Mouse (Mus musculus): Measurements from ENCODE around the gene Treml2. TPM values are rescaled to one million over a fixed set of nuclear protein-coding genes. Genes with fewer than 3 reads are reported as not detected.

Treml2 gene
- total RNA-seq, 1 experiment: 2.3 TPM

DNA sequence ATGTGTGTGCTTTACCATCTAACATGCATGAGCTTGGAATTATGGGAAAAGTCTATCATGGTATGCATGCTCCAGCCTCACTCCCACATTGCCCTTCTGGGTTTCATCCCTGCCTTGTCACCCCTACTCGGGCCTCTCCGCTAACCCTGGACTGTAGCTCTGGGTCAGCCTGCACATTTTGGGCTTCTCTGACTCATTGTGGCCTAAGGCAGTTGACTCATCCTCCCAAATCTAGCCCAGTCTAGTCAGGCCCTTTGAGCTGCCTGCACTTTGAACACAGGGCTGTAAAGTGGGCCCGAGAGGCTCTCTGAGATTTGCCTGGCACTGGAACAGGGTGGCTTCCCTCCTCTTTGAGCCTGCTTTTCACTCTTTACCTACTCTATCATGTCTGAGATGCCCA, 56.5 kb downstream of the Treml2 start:
- Histone ChIP-seq H3K4me3 (ENCODE audit: insufficient read depth in 1 of 2, low read depth in 1 of 2, low read length in 2 of 2, poor library complexity in 1 of 2, severe bottlenecking in 1 of 2) (no peak overlapping the region), H3K4me1 (ENCODE audit: control insufficient read depth in 2 of 2, insufficient read depth in 2 of 2, low read length in 2 of 2, poor library complexity in 1 of 2) (peaks cover 7 to 15% of the 10 kb centered on the region in 2 experiments; a peak in 3 of 4 replicates), H3K9ac (ENCODE audit: insufficient read depth, low read depth, low read length, poor library complexity, severe bottlenecking) (no peak overlapping the region), H3K27ac (ENCODE audit: insufficient read depth, low read depth, low read length, poor library complexity, severe bottlenecking) (no peak overlapping the region), H3K9me3 (ENCODE audit: control insufficient read depth, insufficient read depth, low read depth, low read length) (no peaks in the 10 kb centered on the region), H3K36me3 (ENCODE audit: control insufficient read depth, insufficient read depth, low read length, poor library complexity, severe bottlenecking) (no peaks in the 10 kb centered on the region)
- DNase-seq (ENCODE audit: low read depth, low spot score): no peak
- in situ Hi-C loops (cut with MboI; ENCODE audit: low sequenced_read_pairs in 2 of 2, unreplicated experiment in 2 of 2): no loop called here
- TF ChIP-seq ZC3H11A (IDR thresholded peaks at IDR 0.05; ENCODE audit: borderline replicate concordance, low read depth, low read length) (no peak), ZNF384 (IDR thresholded peaks at IDR 0.05; ENCODE audit: low read depth, low read length) (no peak), CHD2 (IDR thresholded peaks at IDR 0.05; ENCODE audit: low read depth, low read length) (no peak), HCFC1 (IDR thresholded peaks at IDR 0.05; ENCODE audit: borderline replicate concordance, insufficient read depth, low read length) (no peak), MAFK (IDR thresholded peaks at IDR 0.05; ENCODE audit: insufficient read depth, low read depth, low read length) (no peak)

- H3K36me3 ChIP-seq (ENCODE audit: control insufficient read depth, insufficient read depth, low read length, poor library complexity, severe bottlenecking): no peaks in the 10 kb centered on the region
- H3K4me1 ChIP-seq (ENCODE audit: control insufficient read depth in 2 of 2, insufficient read depth in 2 of 2, low read length in 2 of 2, poor library complexity in 1 of 2): peaks cover 2 to 4% of the 10 kb centered on the region in 2 experiments; a peak in 2 of 4 replicates
- no peak for TF ChIP-seq HCFC1 (IDR thresholded peaks at IDR 0.05; ENCODE audit: borderline replicate concordance, insufficient read depth, low read length)
- TF ChIP-seq ZC3H11A (IDR thresholded peaks at IDR 0.05; ENCODE audit: borderline replicate concordance, low read depth, low read length): no peak
- TF ChIP-seq MAFK (IDR thresholded peaks at IDR 0.05; ENCODE audit: insufficient read depth, low read depth, low read length): no peak
- TF ChIP-seq CHD2 (IDR thresholded peaks at IDR 0.05; ENCODE audit: low read depth, low read length): no peak
- no peak for TF ChIP-seq ZNF384 (IDR thresholded peaks at IDR 0.05; ENCODE audit: low read depth, low read length)
- H3K4me3 ChIP-seq (ENCODE audit: insufficient read depth in 1 of 2, low read depth in 1 of 2, low read length in 2 of 2, poor library complexity in 1 of 2, severe bottlenecking in 1 of 2): no peak overlapping the region
- DNase-seq (ENCODE audit: low read depth, low spot score): no peak
- no peaks in the 10 kb centered on the region for H3K9me3 ChIP-seq (ENCODE audit: control insufficient read depth, insufficient read depth, low read depth, low read length)
- H3K9ac ChIP-seq (ENCODE audit: insufficient read depth, low read depth, low read length, poor library complexity, severe bottlenecking): no peak overlapping the region
- in situ Hi-C loops (cut with MboI; ENCODE audit: low sequenced_read_pairs in 2 of 2, unreplicated experiment in 2 of 2): no loop called here
- H3K27ac ChIP-seq (ENCODE audit: insufficient read depth, low read depth, low read length, poor library complexity, severe bottlenecking): no peak overlapping the region
Measured at GRCm38 (mm10) chr17:48357892-48358291, 58.6 kb downstream of the Treml2 start.

DNA sequence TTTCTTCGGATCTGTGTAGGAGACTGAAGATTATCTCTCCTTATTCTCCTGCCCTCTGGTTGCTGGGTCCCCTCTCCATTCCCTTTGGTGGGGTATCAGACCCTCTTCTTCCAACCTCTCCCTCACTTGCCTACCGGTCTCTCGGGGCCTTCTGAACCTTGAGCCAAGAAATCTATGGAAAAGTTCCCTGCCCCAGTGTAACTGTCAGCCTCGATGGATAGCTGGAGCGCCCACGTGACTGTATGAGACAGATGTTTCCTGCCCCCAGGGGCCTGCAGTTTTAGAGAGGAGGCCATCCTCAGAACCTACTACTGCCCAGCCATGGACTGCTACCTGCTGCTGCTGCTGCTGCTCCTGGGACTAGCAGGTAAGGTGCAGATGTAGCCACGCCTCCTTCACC, 60.3 kb downstream of the Treml2 start, which contains the start of gene Treml1:
Treml1 (plus strand) TSS at position 301 of the 400 bp plus-strand sequence.
- H3K9ac ChIP-seq (ENCODE audit: insufficient read depth, low read depth, low read length, poor library complexity, severe bottlenecking): no peak within 1 kb of the TSS
- no peak for DNase-seq (ENCODE audit: low read depth, low spot score)
- H3K4me1 ChIP-seq (ENCODE audit: control insufficient read depth in 2 of 2, insufficient read depth in 2 of 2, low read length in 2 of 2, poor library complexity in 1 of 2): peaks cover 0 to 2% of the 10 kb centered on the region in 2 experiments; a peak in 2 of 4 replicates
- in situ Hi-C loops (cut with MboI; ENCODE audit: low sequenced_read_pairs in 2 of 2, unreplicated experiment in 2 of 2): no loop called here
- no peaks in the 10 kb centered on the region for H3K9me3 ChIP-seq (ENCODE audit: control insufficient read depth, insufficient read depth, low read depth, low read length)
- H3K36me3 ChIP-seq (ENCODE audit: control insufficient read depth, insufficient read depth, low read length, poor library complexity, severe bottlenecking): no peaks in the 10 kb centered on the region
- no peak within 1 kb of the TSS for H3K4me3 ChIP-seq (ENCODE audit: insufficient read depth in 1 of 2, low read depth in 1 of 2, low read length in 2 of 2, poor library complexity in 1 of 2, severe bottlenecking in 1 of 2)
- no peak for TF ChIP-seq MAFK (IDR thresholded peaks at IDR 0.05; ENCODE audit: insufficient read depth, low read depth, low read length)
- no peak for TF ChIP-seq CHD2 (IDR thresholded peaks at IDR 0.05; ENCODE audit: low read depth, low read length)
- H3K27ac ChIP-seq (ENCODE audit: insufficient read depth, low read depth, low read length, poor library complexity, severe bottlenecking): no peak within 1 kb of the TSS

DNA sequence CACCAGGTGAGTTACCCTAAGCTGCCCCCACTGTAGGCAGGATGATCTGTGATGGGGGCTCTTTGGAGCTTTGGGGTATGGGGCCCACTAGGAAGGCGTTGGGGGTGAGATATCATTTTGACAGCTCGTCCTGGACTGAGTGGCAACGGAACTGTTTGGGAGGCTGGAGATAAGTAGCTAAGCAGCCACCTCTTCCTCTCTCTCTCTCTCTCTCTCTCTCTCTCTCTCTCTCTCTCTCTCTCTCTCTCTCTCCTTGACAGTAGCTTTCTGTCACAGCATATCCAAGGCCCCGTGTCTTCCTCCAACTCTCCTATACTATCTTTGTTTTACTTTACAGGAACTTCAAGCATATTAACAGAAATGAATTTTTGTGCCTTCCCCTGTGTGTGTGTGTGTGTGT, 61.2 kb downstream of the Treml2 start:
- Histone ChIP-seq H3K27ac (ENCODE audit: insufficient read depth, low read depth, low read length, poor library complexity, severe bottlenecking) (no peak overlapping the region), H3K4me3 (ENCODE audit: insufficient read depth in 1 of 2, low read depth in 1 of 2, low read length in 2 of 2, poor library complexity in 1 of 2, severe bottlenecking in 1 of 2) (no peak overlapping the region), H3K36me3 (ENCODE audit: control insufficient read depth, insufficient read depth, low read length, poor library complexity, severe bottlenecking) (no peaks in the 10 kb centered on the region), H3K4me1 (ENCODE audit: control insufficient read depth in 2 of 2, insufficient read depth in 2 of 2, low read length in 2 of 2, poor library complexity in 1 of 2) (peaks cover 0 to 4% of the 10 kb centered on the region in 2 experiments; a peak in 2 of 4 replicates), H3K9ac (ENCODE audit: insufficient read depth, low read depth, low read length, poor library complexity, severe bottlenecking) (no peak overlapping the region), H3K9me3 (ENCODE audit: control insufficient read depth, insufficient read depth, low read depth, low read length) (no peaks in the 10 kb centered on the region)
- DNase-seq (ENCODE audit: low read depth, low spot score): no peak
- in situ Hi-C loops (cut with MboI; ENCODE audit: low sequenced_read_pairs in 2 of 2, unreplicated experiment in 2 of 2): no loop called here
- no peak for TF ChIP-seq HCFC1 (IDR thresholded peaks at IDR 0.05; ENCODE audit: borderline replicate concordance, insufficient read depth, low read length)
- TF ChIP-seq ZC3H11A (IDR thresholded peaks at IDR 0.05; ENCODE audit: borderline replicate concordance, low read depth, low read length): no peak
- no peak for TF ChIP-seq CHD2 (IDR thresholded peaks at IDR 0.05; ENCODE audit: low read depth, low read length)
- TF ChIP-seq ZNF384 (IDR thresholded peaks at IDR 0.05; ENCODE audit: low read depth, low read length): no peak
- no peak for TF ChIP-seq MAFK (IDR thresholded peaks at IDR 0.05; ENCODE audit: insufficient read depth, low read depth, low read length)

Other genes with a start within 250 kb of the Treml2 start
- not detected in 2 replicates for gene 1700067P10Rik, start 210.2 kb upstream of the Treml2 start, total RNA-seq (2012; rRNA removed)
- not detected in 2 replicates for gene 9830107B12Rik, start 153.2 kb upstream of the Treml2 start, total RNA-seq (2012; rRNA removed)
- not detected in 2 replicates for gene A530064D06Rik, start 132.2 kb upstream of the Treml2 start, total RNA-seq (2012; rRNA removed)
- gene Trem1, start 66.7 kb upstream of the Treml2 start, total RNA-seq (2012; rRNA removed): not detected in 2 replicates
- gene Trem3, start 51.7 kb upstream of the Treml2 start, total RNA-seq (2012; rRNA removed): not detected in 2 replicates
- gene Treml4, start 35.2 kb upstream of the Treml2 start, total RNA-seq (2012; rRNA removed): 0.22 TPM in 1 of 2 replicates, not detected in the other
- gene B430306N03Rik, start 16.6 kb downstream of the Treml2 start, total RNA-seq (2012; rRNA removed): 0.13 and 0.26 TPM in 2 replicates
- gene Trem2, start 46.9 kb downstream of the Treml2 start, total RNA-seq (2012; rRNA removed): 0.49 TPM in 1 of 2 replicates, not detected in the other
- gene Treml1, start 60.4 kb downstream of the Treml2 start, total RNA-seq (2012; rRNA removed): 0.40 TPM in 1 of 2 replicates, not detected in the other
- 23.3 and 25.2 TPM in 2 replicates for gene Nfya, start 110.4 kb downstream of the Treml2 start, total RNA-seq (2012; rRNA removed)
- 27.0 and 38.6 TPM in 2 replicates for gene Oard1, start 110.5 kb downstream of the Treml2 start, total RNA-seq (2012; rRNA removed)
- gene Apobec2, start 133.4 kb downstream of the Treml2 start, total RNA-seq (2012; rRNA removed): 3.0 and 5.6 TPM in 2 replicates
- gene Tspo2, start 152.0 kb downstream of the Treml2 start, total RNA-seq (2012; rRNA removed): 0.16 TPM in 1 of 2 replicates, not detected in the other
- gene Unc5cl, start 155.4 kb downstream of the Treml2 start, total RNA-seq (2012; rRNA removed): 1.2 and 3.2 TPM in 2 replicates